Mouse (Mus musculus) heart, embryonic 14.5 days (tissue): ENCODE measurements at regions not wholly inside any gene's neighbourhood (a gene's known extent, or its start where the extent isn't known, plus 50 kb on each side); places are given as distances from the start of the nearest gene placed in this dataset.

Experiments
- ATAC-seq: fragments of 200-750 bp; cut with Nextera tagmentation; 2 replicates; pipeline ENCODE4 v1.8.0; 2017; ENCODE audit warnings: low read depth, moderate TSS enrichment; ENCODE audit not compliant: insufficient number of reproducible peaks, insufficient read depth, low FRiP score
- H3K27ac ChIP-seq, 2 experiments: fragments of 200-500 bp in 1 of 2; fragments of 300-500 bp in 1 of 2; sonication (generic) in 1 of 2; replicated peaks in 1 of 2; 2 replicates each; pipeline ENCODE4 v1.5.1; 2012 to 2014; ENCODE audit warnings: low read depth in 2 of 2, low read length in 2 of 2, control low read depth in 1 of 2, mild to moderate bottlenecking in 1 of 2, mixed read lengths in 1 of 2; ENCODE audit not compliant: control insufficient read depth in 1 of 2, insufficient read depth in 1 of 2
- H3K27me3 ChIP-seq: fragments of 300-500 bp; sonication (generic); 2 replicates; pipeline ENCODE4 v1.6.1; 2014; ENCODE audit warnings: mild to moderate bottlenecking, low read length, control low read depth; ENCODE audit not compliant: control insufficient read depth, insufficient read depth
- H3K36me3 ChIP-seq: fragments of 300-500 bp; sonication (generic); 2 replicates; pipeline ENCODE4 v1.6.1; 2014; ENCODE audit warnings: mild to moderate bottlenecking, control low read depth, low read length, mixed read lengths; ENCODE audit not compliant: control insufficient read depth, insufficient read depth
- H3K4me1 ChIP-seq, 2 experiments: fragments of 200-500 bp in 1 of 2; fragments of 300-500 bp in 1 of 2; sonication (generic) in 1 of 2; 2 replicates each; pipeline ENCODE4 v1.6.1; 2012 to 2014; ENCODE audit warnings: low read length in 2 of 2, control low read depth in 1 of 2, mixed read lengths in 1 of 2; ENCODE audit not compliant: control insufficient read depth in 2 of 2, insufficient read depth in 2 of 2
- H3K4me2 ChIP-seq: fragments of 300-500 bp; sonication (generic); 2 replicates; pipeline ENCODE4 v1.6.1; 2014; ENCODE audit warnings: mild to moderate bottlenecking, low read length
- H3K4me3 ChIP-seq, 2 experiments: fragments of 200-500 bp in 1 of 2; fragments of 300-500 bp in 1 of 2; sonication (generic) in 1 of 2; 2 replicates each; pipeline ENCODE4 v1.5.1; 2012 to 2014; ENCODE audit warnings: low read length in 2 of 2, mild to moderate bottlenecking in 2 of 2, control low read depth in 1 of 2, low read depth in 1 of 2, moderate library complexity in 1 of 2; ENCODE audit not compliant: control insufficient read depth in 1 of 2, insufficient read depth in 1 of 2
- H3K9ac ChIP-seq: fragments of 300-500 bp; sonication (generic); 2 replicates; pipeline ENCODE4 v1.6.1; 2014; ENCODE audit warnings: mild to moderate bottlenecking, low read length
- H3K9me3 ChIP-seq: fragments of 300-500 bp; sonication (generic); 2 replicates; pipeline ENCODE4 v1.6.1; 2016; ENCODE audit warnings: low read length, control low read depth; ENCODE audit not compliant: control insufficient read depth
- WGBS: fragments of 180-500 bp; shearing (Covaris S2); extraction: QIAGEN DNeasy Blood & Tissue Kit; methylation state at CpG from one replicate; pipeline ENCODE4 v1.1.7; 2014; 5-methylcytosine and 5-hydroxymethylcytosine counted together

- no peaks in the 10 kb centered on the region for H3K36me3 ChIP-seq
- ATAC-seq = no peak
- no peaks in the 10 kb centered on the region for H3K27me3 ChIP-seq
- no peaks in the 10 kb centered on the region for H3K9me3 ChIP-seq
- peak overlapping the region in 1 of 2 experiments; percentile 38; a peak in 1 of 4 replicates for H3K27ac ChIP-seq
- WGBS = 52% methylated on average over 10 of the region's 10 CpGs
- no peak overlapping the region for H3K4me2 ChIP-seq
- no peak overlapping the region for H3K4me3 ChIP-seq
- no peaks in the 10 kb centered on the region; a peak in 1 of 4 replicates for H3K4me1 ChIP-seq
- no peak overlapping the region for H3K9ac ChIP-seq
Measured at GRCm38 (mm10) chr10:97159831-97160575, 319.4 kb upstream of the Dcn start.

- H3K4me2 ChIP-seq = no peak overlapping the region
- no peak overlapping the region for H3K4me3 ChIP-seq
- H3K9me3 ChIP-seq = no peaks in the 10 kb centered on the region
- H3K4me1 ChIP-seq = no peaks in the 10 kb centered on the region; a peak in 1 of 4 replicates
- H3K36me3 ChIP-seq = no peaks in the 10 kb centered on the region
- H3K27me3 ChIP-seq = no peaks in the 10 kb centered on the region
- no peak overlapping the region for H3K27ac ChIP-seq
- WGBS = 6% methylated on average over 2 of the region's 2 CpGs
- ATAC-seq = no peak
- no peak overlapping the region for H3K9ac ChIP-seq
Measured at GRCm38 (mm10) chr10:97160892-97161291, 318.5 kb upstream of the Dcn start.

- Histone ChIP-seq H3K27me3 (no peaks in the 10 kb centered on the region), H3K9ac (no peak overlapping the region), H3K4me2 (no peak overlapping the region), H3K4me1 (no peaks in the 10 kb centered on the region), H3K9me3 (no peaks in the 10 kb centered on the region), H3K4me3 (no peak overlapping the region), H3K27ac (no peak overlapping the region), H3K36me3 (no peaks in the 10 kb centered on the region)
- WGBS = 67% methylated on average over 3 of the region's 3 CpGs
- ATAC-seq = no peak
Measured at GRCm38 (mm10) chr10:97178468-97178867, 300.9 kb upstream of the Dcn start.

- Histone ChIP-seq H3K9ac (no peak overlapping the region), H3K4me3 (no peak overlapping the region), H3K4me2 (no peak overlapping the region), H3K27me3 (no peaks in the 10 kb centered on the region), H3K4me1 (no peaks in the 10 kb centered on the region), H3K36me3 (no peaks in the 10 kb centered on the region), H3K27ac (no peak overlapping the region), H3K9me3 (no peaks in the 10 kb centered on the region)
- ATAC-seq = no peak
Measured at GRCm38 (mm10) chr10:97189696-97190095, 289.7 kb upstream of the Dcn start.

GRCm38 (mm10) chr10:97211238-97211695 lies 268.1 kb upstream of the Dcn start:
- WGBS = 84% methylated on average over 4 of the region's 4 CpGs
- no peak overlapping the region for H3K4me2 ChIP-seq
- no peak overlapping the region for H3K27ac ChIP-seq
- ATAC-seq = no peak
- H3K4me1 ChIP-seq = no peaks in the 10 kb centered on the region
- H3K9ac ChIP-seq = no peak overlapping the region
- H3K27me3 ChIP-seq = no peaks in the 10 kb centered on the region
- no peak overlapping the region for H3K4me3 ChIP-seq
- no peaks in the 10 kb centered on the region for H3K36me3 ChIP-seq
- H3K9me3 ChIP-seq = no peaks in the 10 kb centered on the region

GRCm38 (mm10) chr10:97211785-97212398 lies 267.5 kb upstream of the Dcn start:
- H3K4me1 ChIP-seq = no peaks in the 10 kb centered on the region

GRCm38 (mm10) chr10:97219474-97219873 lies 259.9 kb upstream of the Dcn start:
- no peak overlapping the region for H3K4me3 ChIP-seq
- H3K4me2 ChIP-seq = no peak overlapping the region
- H3K36me3 ChIP-seq = no peaks in the 10 kb centered on the region
- ATAC-seq = no peak
- H3K27me3 ChIP-seq = no peaks in the 10 kb centered on the region
- WGBS = 55% methylated on average over 3 of the region's 3 CpGs
- H3K27ac ChIP-seq = no peak overlapping the region
- H3K4me1 ChIP-seq = no peaks in the 10 kb centered on the region
- no peak overlapping the region for H3K9ac ChIP-seq
- no peaks in the 10 kb centered on the region for H3K9me3 ChIP-seq

More at GRCm38 (mm10) chr10:97211785-97212398, 267.5 kb upstream of the Dcn start:
- H3K36me3 ChIP-seq = no peaks in the 10 kb centered on the region
- 76% methylated on average over 7 of the region's 7 CpGs for WGBS
- no peak for ATAC-seq
- H3K9me3 ChIP-seq = no peaks in the 10 kb centered on the region
- H3K27me3 ChIP-seq = no peaks in the 10 kb centered on the region
- no peak overlapping the region for H3K4me2 ChIP-seq
- no peak overlapping the region for H3K27ac ChIP-seq
- no peak overlapping the region for H3K9ac ChIP-seq
- H3K4me3 ChIP-seq = no peak overlapping the region
